Mouse (Mus musculus) limb, embryonic 12.5 days (tissue): ENCODE results near the gene Afg1l. TPM values are rescaled to one million over a fixed set of nuclear protein-coding genes. Genes with fewer than 3 reads are reported as not detected.

ENCODE experiments used
- ATAC-seq: fragments of 200-750 bp; cut with Nextera tagmentation; 2 replicates; pipeline ENCODE4 v1.8.0; 2017; ENCODE audit warnings: low read depth, moderate TSS enrichment; ENCODE audit not compliant: insufficient number of reproducible peaks, insufficient read depth, low FRiP score, low TSS enrichment
- H3K27ac ChIP-seq: fragments of 300-500 bp; sonication (generic); 2 replicates; pipeline ENCODE4 v1.5.1; 2016; ENCODE audit warnings: mild to moderate bottlenecking, moderate library complexity
- H3K27me3 ChIP-seq: fragments of 300-500 bp; sonication (generic); 2 replicates; pipeline ENCODE4 v1.6.1; 2016; ENCODE audit warnings: mild to moderate bottlenecking, moderate library complexity
- H3K36me3 ChIP-seq: fragments of 300-500 bp; sonication (generic); 2 replicates; pipeline ENCODE4 v1.6.1; 2016; ENCODE audit warnings: mild to moderate bottlenecking, moderate library complexity
- H3K4me1 ChIP-seq: fragments of 300-500 bp; sonication (generic); replicated peaks from 2 replicates; pipeline ENCODE4 v1.6.1; 2016
- H3K4me2 ChIP-seq: fragments of 300-500 bp; sonication (generic); 2 replicates; pipeline ENCODE4 v1.6.1; 2016; ENCODE audit warnings: mild to moderate bottlenecking, moderate library complexity
- H3K4me3 ChIP-seq: fragments of 300-500 bp; sonication (generic); replicated peaks from 2 replicates; pipeline ENCODE4 v1.5.1; 2016; ENCODE audit warnings: mild to moderate bottlenecking
- H3K9ac ChIP-seq: fragments of 300-500 bp; sonication (generic); replicated peaks from 2 replicates; pipeline ENCODE4 v1.6.1; 2016; ENCODE audit warnings: mild to moderate bottlenecking, moderate library complexity
- H3K9me3 ChIP-seq: fragments of 300-500 bp; sonication (generic); 2 replicates; pipeline ENCODE4 v1.6.1; 2016; ENCODE audit warnings: mild to moderate bottlenecking, moderate library complexity
- WGBS: fragments of 180-500 bp; shearing (Covaris S2); methylation state at CpG from one replicate; pipeline ENCODE4 v1.1.7; 2016; 5-methylcytosine and 5-hydroxymethylcytosine counted together
- polyA plus RNA-seq: library from polyadenylated mRNA; unstranded; fragments of >200 nt; fragmentation: Nextera tagmentation; extraction: Ambion mirVana; gene quantifications from 2 replicates; pipeline ENCODE4 v1.2.1, GENCODE M21; 2016

Afg1l gene
- polyA plus RNA-seq, 1 experiment from 2014 or later, result 5.4 TPM

DNA sequence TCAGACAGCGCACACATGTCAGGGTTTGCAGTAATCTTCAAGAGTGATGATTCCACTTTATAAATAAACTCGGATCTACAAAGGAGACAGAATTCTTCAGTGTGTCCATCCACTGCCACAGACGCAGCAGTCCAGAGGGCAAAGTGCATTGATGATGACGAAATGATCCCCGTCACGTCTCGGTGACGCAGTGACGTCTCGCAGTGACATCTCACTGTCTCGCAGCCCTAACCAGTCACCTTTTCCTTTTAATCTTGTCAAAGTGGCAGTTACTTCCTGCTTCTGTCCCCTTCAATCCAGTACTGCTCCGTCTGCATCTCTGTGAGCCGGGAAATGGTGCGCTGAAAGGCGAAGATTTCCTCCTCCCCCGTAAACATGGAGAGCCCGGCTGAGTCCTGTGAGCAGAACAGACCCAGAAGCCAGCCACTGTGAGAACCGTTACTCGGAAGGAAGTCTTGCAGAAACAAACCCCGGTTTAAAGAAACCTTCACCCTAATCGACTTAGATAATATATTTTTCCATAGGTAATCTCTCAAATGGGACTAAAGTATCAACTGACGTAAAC is 165.1 kb downstream of the Afg1l start:
- ATAC-seq, result no peak
- H3K9me3 ChIP-seq, result no peaks in the 10 kb centered on the region
- H3K9ac ChIP-seq, result no peak overlapping the region
- no peak overlapping the region for H3K4me2 ChIP-seq
- no peak overlapping the region for H3K4me3 ChIP-seq
- peaks cover 12% of the 10 kb centered on the region; the same call in 1 of the 2 replicates for H3K27me3 ChIP-seq
- H3K4me1 ChIP-seq, result no peaks in the 10 kb centered on the region
- no peaks in the 10 kb centered on the region for H3K36me3 ChIP-seq
- H3K27ac ChIP-seq, result no peak overlapping the region
- WGBS, result 77% methylated on average over 22 of the region's 22 CpGs

DNA sequence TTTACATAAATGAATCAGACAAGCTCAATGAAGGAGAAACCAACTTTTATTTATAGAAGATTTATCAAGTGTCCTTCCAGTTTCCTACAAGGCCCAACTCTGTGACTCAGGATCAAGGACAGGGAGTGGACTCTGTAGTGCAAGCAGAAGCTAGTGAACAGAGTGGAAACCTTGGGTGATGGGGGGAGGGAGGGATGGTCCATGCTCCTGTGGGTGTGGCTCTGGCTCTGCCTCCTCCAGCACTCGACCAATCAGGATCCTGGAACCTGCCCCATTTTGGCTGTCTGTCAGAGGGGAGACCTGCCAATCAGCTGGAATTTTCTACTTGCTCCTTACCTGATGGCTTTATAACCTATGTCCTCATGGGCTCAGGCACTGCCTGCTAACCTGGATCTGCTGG is 165.8 kb downstream of the Afg1l start:
- H3K9me3 ChIP-seq, result no peaks in the 10 kb centered on the region
- ATAC-seq, result no peak
- no peaks in the 10 kb centered on the region for H3K4me1 ChIP-seq
- no peak overlapping the region for H3K4me2 ChIP-seq
- WGBS, result 67% methylated on average over 1 of the region's 1 CpGs
- peaks cover 13% of the 10 kb centered on the region for H3K27me3 ChIP-seq
- no peaks in the 10 kb centered on the region for H3K36me3 ChIP-seq
- no peak overlapping the region for H3K9ac ChIP-seq
- no peak overlapping the region for H3K4me3 ChIP-seq
- H3K27ac ChIP-seq, result no peak overlapping the region

DNA sequence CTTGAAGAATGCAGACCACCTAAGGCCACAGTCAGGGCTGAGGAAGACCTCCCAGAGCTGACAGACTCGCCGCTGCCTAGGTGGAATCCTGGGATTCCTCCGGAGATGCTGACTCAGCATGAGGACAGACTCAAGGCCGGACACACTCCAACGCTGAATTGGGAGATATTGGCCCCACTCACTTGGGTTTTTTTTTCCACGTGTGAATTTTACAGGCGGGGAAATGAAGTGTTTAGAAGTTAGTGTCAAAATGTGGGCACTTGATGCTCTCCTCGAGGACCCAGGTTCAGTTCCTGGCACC is 169.7 kb downstream of the Afg1l start:
- Histone ChIP-seq H3K36me3 (no peaks in the 10 kb centered on the region), H3K4me1 (no peaks in the 10 kb centered on the region), H3K27ac (no peak overlapping the region), H3K27me3 (peaks cover 16% of the 10 kb centered on the region), H3K4me3 (0 out of 2 replicates have a peak overlapping the region, but pooled peaks have one; percentile 18), H3K9me3 (no peaks in the 10 kb centered on the region), H3K9ac (no peak overlapping the region), H3K4me2 (peak overlapping the region; percentile 48)
- ATAC-seq, result no peak
- 30% methylated on average over 8 of the region's 8 CpGs for WGBS

DNA sequence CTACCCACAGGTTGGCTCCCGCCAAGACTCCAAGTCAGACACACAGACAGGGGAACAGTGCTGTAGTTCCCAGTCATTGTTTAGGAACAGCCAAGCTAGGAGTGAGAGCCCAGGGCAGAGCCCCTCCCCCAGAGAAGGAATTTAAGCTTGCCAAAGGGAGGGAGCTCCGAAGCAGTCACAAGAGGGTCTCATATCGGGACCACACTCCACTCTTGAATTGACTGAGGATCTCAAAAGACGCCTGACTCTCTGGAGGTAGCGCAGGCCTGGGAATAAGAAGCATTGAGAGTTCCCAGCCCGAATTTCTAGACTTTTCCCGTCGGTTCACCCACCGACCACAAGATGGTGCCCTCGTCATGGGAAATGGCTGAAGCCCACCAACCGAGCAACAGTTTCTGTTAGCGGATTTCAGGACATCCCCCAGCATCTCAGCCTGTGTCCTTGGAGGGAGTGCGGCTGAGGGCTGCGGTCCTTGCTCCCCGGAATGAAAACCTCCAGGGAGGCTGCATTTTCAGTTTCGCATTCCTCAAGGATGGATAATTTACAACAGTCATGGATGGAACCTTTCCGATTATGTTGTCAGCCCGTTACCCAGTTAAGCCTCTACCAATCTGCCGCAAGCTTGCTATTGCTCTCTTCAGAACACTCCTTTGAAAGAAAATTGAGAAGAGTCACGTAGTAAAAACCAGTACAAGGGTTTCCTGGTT is 170.2 kb downstream of the Afg1l start:
- peak; percentile 59; the same call in 1 of the 2 replicates for ATAC-seq
- peaks cover 16% of the 10 kb centered on the region for H3K27me3 ChIP-seq
- H3K9ac ChIP-seq, result no peak overlapping the region
- H3K9me3 ChIP-seq, result no peaks in the 10 kb centered on the region
- no peaks in the 10 kb centered on the region for H3K4me1 ChIP-seq
- H3K27ac ChIP-seq, result no peak overlapping the region
- H3K36me3 ChIP-seq, result no peaks in the 10 kb centered on the region
- 0 out of 2 replicates have a peak overlapping the region, but pooled peaks have one; percentile 18 for H3K4me3 ChIP-seq
- peak overlapping the region; percentile 48 for H3K4me2 ChIP-seq
- 8% methylated on average over 20 of the region's 20 CpGs for WGBS

DNA sequence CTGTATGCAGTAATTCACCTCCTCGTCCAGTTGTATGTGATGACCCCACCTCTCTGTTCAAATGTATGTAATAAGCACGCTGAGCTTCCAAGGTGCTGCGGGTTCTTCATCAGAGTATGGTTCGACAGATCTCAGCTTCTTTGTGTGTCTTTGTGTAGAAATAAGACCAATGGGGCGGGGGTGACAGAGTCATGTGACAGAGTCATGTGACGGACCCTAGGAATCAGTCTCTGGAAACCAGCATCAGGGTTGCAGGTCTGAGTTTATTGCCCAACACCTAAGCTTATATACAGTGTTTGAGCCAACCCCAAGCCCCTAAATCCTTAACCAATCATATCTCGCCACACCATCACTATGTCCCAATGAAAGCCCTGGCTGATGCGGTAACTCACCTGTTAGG is 171.9 kb downstream of the Afg1l start:
- H3K9ac ChIP-seq, result no peak overlapping the region
- H3K36me3 ChIP-seq, result no peaks in the 10 kb centered on the region
- no peak for ATAC-seq
- WGBS, result 89% methylated on average over 8 of the region's 8 CpGs
- no peaks in the 10 kb centered on the region for H3K9me3 ChIP-seq
- H3K4me2 ChIP-seq, result no peak overlapping the region
- H3K4me3 ChIP-seq, result no peak overlapping the region
- no peaks in the 10 kb centered on the region for H3K4me1 ChIP-seq
- H3K27ac ChIP-seq, result no peak overlapping the region
- peaks cover 16% of the 10 kb centered on the region for H3K27me3 ChIP-seq

DNA sequence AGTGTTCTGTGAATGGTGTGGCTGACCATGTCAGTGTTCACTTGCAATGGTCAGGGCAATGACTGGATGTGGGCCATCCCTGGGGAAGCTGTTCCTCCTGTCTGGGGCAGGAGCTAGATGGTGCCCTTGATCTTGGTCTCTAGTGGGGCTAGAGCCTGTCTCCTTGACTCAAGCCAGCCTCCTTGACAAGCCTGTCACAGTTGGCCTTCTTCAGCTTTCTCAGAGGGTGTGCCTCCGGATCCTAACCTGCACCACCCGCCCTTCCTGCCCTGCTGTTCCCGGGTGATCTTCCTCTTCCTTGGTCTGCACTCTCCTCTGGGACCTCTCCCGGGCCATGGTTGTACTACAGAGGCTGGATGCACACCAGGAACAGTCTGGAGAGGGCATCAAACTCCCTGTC is 177.6 kb downstream of the Afg1l start:
- no peak overlapping the region for H3K4me2 ChIP-seq
- no peaks in the 10 kb centered on the region for H3K36me3 ChIP-seq
- no peak overlapping the region for H3K27ac ChIP-seq
- WGBS, result 66% methylated on average over 4 of the region's 4 CpGs
- no peak for ATAC-seq
- no peaks in the 10 kb centered on the region for H3K9me3 ChIP-seq
- no peaks in the 10 kb centered on the region for H3K27me3 ChIP-seq
- H3K4me1 ChIP-seq, result peaks cover 4% of the 10 kb centered on the region
- H3K9ac ChIP-seq, result no peak overlapping the region
- no peak overlapping the region for H3K4me3 ChIP-seq

DNA sequence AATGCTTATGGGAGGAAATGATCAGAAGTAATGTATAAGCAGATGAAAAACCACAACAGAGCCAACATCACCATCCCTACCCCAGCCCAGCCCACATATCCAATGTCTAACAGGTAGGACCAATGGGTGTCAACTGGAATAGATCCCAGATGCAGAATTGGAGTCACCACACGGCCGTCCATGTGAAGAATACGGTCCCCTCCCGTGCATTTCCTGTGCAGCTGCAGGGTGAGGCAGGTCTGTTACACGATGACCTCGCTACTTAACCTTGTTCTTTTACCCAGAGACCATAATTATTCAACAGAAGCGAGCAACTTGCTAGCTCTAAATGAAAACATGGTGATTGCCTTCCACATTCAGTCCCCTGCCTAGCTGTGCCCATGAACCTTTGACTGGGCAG is 178.4 kb downstream of the Afg1l start:
- no peak overlapping the region for H3K27ac ChIP-seq
- 21% methylated on average over 7 of the region's 7 CpGs for WGBS
- H3K4me2 ChIP-seq, result no peak overlapping the region

DNA sequence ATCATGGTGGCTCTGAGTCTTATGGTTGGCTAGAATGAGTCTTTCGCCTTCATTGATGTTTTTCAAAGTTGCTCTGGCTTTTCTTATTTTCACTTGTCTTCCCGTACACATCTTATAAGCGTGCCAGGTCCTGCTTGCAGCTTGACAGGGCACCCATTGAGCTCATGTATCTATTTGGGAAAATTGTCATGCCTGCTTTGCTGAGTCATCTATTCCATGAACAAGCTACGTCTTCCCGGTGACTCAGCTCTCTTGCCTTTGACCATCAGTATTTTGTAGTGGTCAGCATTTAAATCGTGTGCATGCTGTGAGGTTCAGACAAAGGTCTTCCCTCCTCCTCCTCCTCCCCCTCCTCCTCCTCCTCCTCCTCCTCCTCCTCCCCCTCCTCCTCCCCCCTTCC is 178.9 kb downstream of the Afg1l start:
- Histone ChIP-seq H3K4me3 (no peak overlapping the region), H3K4me2 (no peak overlapping the region), H3K4me1 (peaks cover 4% of the 10 kb centered on the region), H3K9ac (no peak overlapping the region), H3K36me3 (no peaks in the 10 kb centered on the region), H3K27me3 (no peaks in the 10 kb centered on the region), H3K9me3 (no peaks in the 10 kb centered on the region), H3K27ac (no peak overlapping the region)
- WGBS, result 80% methylated on average over 6 of the region's 6 CpGs
- no peak for ATAC-seq

More for the DNA sequence above, 178.4 kb downstream of the Afg1l start:
- Histone ChIP-seq H3K9ac (no peak overlapping the region), H3K9me3 (no peaks in the 10 kb centered on the region), H3K27me3 (no peaks in the 10 kb centered on the region), H3K4me3 (no peak overlapping the region), H3K4me1 (peaks cover 4% of the 10 kb centered on the region), H3K36me3 (no peaks in the 10 kb centered on the region)
- ATAC-seq, result no peak

DNA sequence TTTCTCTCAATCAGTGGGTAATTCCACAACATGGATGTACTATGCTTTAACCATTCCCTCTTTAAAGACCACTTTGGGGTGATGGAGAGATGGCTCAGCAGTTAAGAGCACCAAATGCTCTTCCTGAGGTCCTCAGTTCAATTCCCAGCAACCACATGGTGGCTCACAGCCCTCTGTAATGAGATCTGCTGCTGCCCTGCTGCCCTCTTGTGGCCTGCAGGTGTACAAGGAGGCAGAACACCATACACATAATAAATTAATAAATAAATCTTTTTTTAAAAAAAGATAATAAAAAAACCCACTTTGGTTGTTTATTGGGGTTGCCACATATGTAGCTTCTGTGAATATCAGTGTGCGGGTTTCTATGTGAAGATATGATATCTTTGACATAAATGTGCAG is 180.4 kb downstream of the Afg1l start:
- 84% methylated on average over 1 of the region's 1 CpGs for WGBS
- H3K36me3 ChIP-seq, result no peaks in the 10 kb centered on the region
- H3K4me3 ChIP-seq, result no peak overlapping the region
- no peaks in the 10 kb centered on the region for H3K9me3 ChIP-seq
- no peak overlapping the region for H3K4me2 ChIP-seq
- no peaks in the 10 kb centered on the region for H3K27me3 ChIP-seq
- no peak for ATAC-seq
- no peak overlapping the region for H3K27ac ChIP-seq
- H3K4me1 ChIP-seq, result peaks cover 4% of the 10 kb centered on the region
- no peak overlapping the region for H3K9ac ChIP-seq

DNA sequence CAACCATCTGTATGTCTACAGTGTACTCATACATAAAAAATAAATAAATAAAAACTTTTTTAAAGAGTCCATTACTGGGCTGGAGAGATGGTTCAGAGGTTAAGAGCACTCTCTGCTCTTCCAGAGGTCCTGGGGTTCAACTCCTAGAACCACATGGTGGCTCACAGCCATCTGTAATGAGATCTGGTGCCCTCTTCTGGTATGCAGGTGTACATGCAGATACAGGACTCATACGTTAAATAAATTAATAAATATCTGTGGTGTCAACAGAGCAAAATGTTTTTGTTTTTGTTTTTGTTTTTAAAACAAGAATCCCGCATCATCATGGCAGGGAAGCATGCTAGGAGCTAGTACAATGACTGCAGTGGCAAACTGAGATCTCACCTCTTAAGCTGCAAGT is 181.3 kb downstream of the Afg1l start:
- Histone ChIP-seq H3K4me1 (peaks cover 4% of the 10 kb centered on the region), H3K36me3 (no peaks in the 10 kb centered on the region), H3K9ac (no peak overlapping the region), H3K27ac (no peak overlapping the region), H3K9me3 (no peaks in the 10 kb centered on the region), H3K4me3 (no peak overlapping the region), H3K4me2 (no peak overlapping the region), H3K27me3 (no peaks in the 10 kb centered on the region)
- no peak for ATAC-seq
- WGBS, result 84% methylated on average over 2 of the region's 2 CpGs

DNA sequence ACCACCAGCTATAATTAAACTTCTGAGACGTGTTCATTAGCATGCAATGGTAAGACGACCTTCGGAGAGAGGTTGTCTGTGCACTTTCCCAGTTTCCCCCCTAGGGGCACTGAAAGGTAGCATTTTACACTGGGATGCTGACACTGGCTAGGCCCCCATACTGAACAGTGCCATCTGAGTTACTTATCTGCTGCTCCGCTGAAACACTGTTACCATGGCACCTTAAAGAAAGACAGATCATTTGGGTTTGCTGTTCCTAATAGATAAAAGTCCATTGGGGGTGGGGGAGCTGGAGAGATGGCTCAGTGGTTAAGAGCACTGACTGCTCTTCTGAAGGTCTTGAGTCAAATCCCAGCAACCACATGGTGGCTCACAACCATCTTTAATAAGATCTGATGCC is 181.8 kb downstream of the Afg1l start:
- Histone ChIP-seq H3K4me1 (peaks cover 4% of the 10 kb centered on the region), H3K9me3 (no peaks in the 10 kb centered on the region), H3K27ac (no peak overlapping the region), H3K9ac (no peak overlapping the region), H3K27me3 (no peaks in the 10 kb centered on the region), H3K4me2 (no peak overlapping the region), H3K4me3 (no peak overlapping the region), H3K36me3 (no peaks in the 10 kb centered on the region)
- 49% methylated on average over 4 of the region's 4 CpGs for WGBS
- no peak for ATAC-seq

DNA sequence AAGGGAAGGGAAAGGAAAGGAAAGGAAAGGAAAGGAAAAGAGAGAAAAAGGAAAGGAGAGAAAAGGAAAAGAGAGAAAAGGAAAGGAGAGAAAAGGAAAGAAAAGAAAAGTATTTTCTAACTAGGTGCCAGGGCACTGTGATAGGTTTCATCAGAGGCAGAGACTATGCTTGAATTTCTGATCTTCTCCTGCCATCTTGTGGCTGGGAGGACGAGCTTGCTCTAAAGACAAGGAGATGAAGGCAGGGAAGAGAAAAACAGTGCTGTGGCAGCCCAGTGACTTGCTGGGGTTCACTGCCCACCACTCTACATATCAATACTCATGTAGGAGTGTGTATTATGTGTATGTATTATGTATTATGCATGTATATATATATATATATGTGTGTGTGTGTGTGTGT is 183.3 kb downstream of the Afg1l start:
- Histone ChIP-seq H3K4me1 (peaks cover 1% of the 10 kb centered on the region), H3K27ac (no peak overlapping the region), H3K36me3 (no peaks in the 10 kb centered on the region), H3K9ac (no peak overlapping the region), H3K4me3 (no peak overlapping the region), H3K9me3 (no peaks in the 10 kb centered on the region), H3K27me3 (no peaks in the 10 kb centered on the region), H3K4me2 (no peak overlapping the region)
- WGBS, result 3% methylated on average over 1 of the region's 1 CpGs
- no peak for ATAC-seq
